Mouse (Mus musculus) heart, adult 18-20 months (tissue): ENCODE data around the gene Lins1. TPM values are rescaled to one million over a fixed set of nuclear protein-coding genes. Genes with fewer than 3 reads are reported as not detected.

Source experiments
- DNase-seq, 2 experiments: peaks; one replicate each; pipeline ENCODE4 v3.0.0; 2021 to 2022; ENCODE audit warnings: mixed read lengths in 1 of 2
- total RNA-seq, 2 experiments: library from RNA; stranded (reverse); gene quantifications; 2 replicates each; pipeline ENCODE4 v1.2.3; 2021

The Lins1 gene
- total RNA-seq, 2 experiments from 2014 or later, result 2.5 to 3.9 TPM

- DNase-seq, result no peak
Observed at GRCm38 (mm10) chr7:66729232-66729631, 39.5 kb downstream of the Lins1 start.

GRCm38 (mm10) chr7:66733431-66733830, 43.7 kb downstream of the Lins1 start:
- no peak for DNase-seq

- no peak for DNase-seq
Observed at GRCm38 (mm10) chr7:66733882-66734281, 44.2 kb downstream of the Lins1 start.

GRCm38 (mm10) chr7:66734466-66734865, 44.8 kb downstream of the Lins1 start:
- no peak for DNase-seq

- no peak for DNase-seq
Observed at GRCm38 (mm10) chr7:66734993-66735392, 45.3 kb downstream of the Lins1 start.

GRCm38 (mm10) chr7:66737418-66737817, 47.7 kb downstream of the Lins1 start:
- no peak for DNase-seq

GRCm38 (mm10) chr7:66741008-66741407, 51.3 kb downstream of the Lins1 start:
- DNase-seq, result no peak

GRCm38 (mm10) chr7:66741412-66741811, 51.7 kb downstream of the Lins1 start:
- no peak for DNase-seq

GRCm38 (mm10) chr7:66743377-66743781, 53.7 kb downstream of the Lins1 start, which contains the start of gene Cers3:
Cers3 (plus strand) TSS chr7:66743504.
- DNase-seq, result no peak

GRCm38 (mm10) chr7:66746972-66747371, 57.3 kb downstream of the Lins1 start:
- no peak for DNase-seq

GRCm38 (mm10) chr7:66749998-66750397, 60.3 kb downstream of the Lins1 start:
- DNase-seq, result peak in 1 of 2 experiments; percentile 5

GRCm38 (mm10) chr7:66753816-66754215, 64.1 kb downstream of the Lins1 start:
- no peak for DNase-seq

GRCm38 (mm10) chr7:66755611-66756010, 65.9 kb downstream of the Lins1 start:
- no peak for DNase-seq

Other genes starting within 250 kb of the Lins1 start
- 1 to 10 TPM; 5.7 to 6.2 TPM for gene Asb7, start 293 bp upstream of the Lins1 start, total RNA-seq
- gene Cers3, start 53.6 kb downstream of the Lins1 start, total RNA-seq, result under 1 TPM in 1 of 2 experiments, not detected in 1; 0.15 TPM
- 1 to 10 TPM in 1 of 2 experiments, under 1 TPM in 1; 0.94 to 1.3 TPM for gene Adamts17, start 149.8 kb downstream of the Lins1 start, total RNA-seq